Mouse (Mus musculus): ENCODE data around the gene Ptprd. TPM values are rescaled to one million over a fixed set of nuclear protein-coding genes. Genes with fewer than 3 reads are reported as not detected.

The Ptprd gene
- polyA plus RNA-seq, 1 experiment from 2014 or later = 14.9 TPM

- Histone ChIP-seq H3K9me3 (ENCODE audit: low read length) (no peaks in the 10 kb centered on the region), H3K36me3 (ENCODE audit: insufficient read depth, low read length) (no peaks in the 10 kb centered on the region), H3K9ac (replicated peaks; ENCODE audit: low read depth) (no peak overlapping the region), H3K4me1 (ENCODE audit: insufficient read depth, low read depth, low read length) (no peaks in the 10 kb centered on the region), H3K4me2 (replicated peaks; ENCODE audit: low read depth, low read length) (no peak overlapping the region), H3K4me3 (ENCODE audit: low read depth, low read length) (no peak overlapping the region), H3K27me3 (replicated peaks; ENCODE audit: insufficient read depth, low read length) (no peaks in the 10 kb centered on the region), H3K27ac (ENCODE audit: low read length) (no peak overlapping the region)
- WGBS = 87% methylated on average over 4 of the region's 4 CpGs
- no peak for DNase-seq (ENCODE audit: low spot score)
- no peak for ATAC-seq
- TF ChIP-seq EP300 (IDR thresholded peaks at IDR 0.05) (no peak), CTCF (IDR thresholded peaks at IDR 0.05) (no peak)
These were observed 1789.6 kb downstream of the Ptprd start for GRCm38 (mm10) chr4:76422113-76422512.

- Histone ChIP-seq H3K4me3 (ENCODE audit: low read depth, low read length) (no peak overlapping the region), H3K9me3 (ENCODE audit: low read length) (no peaks in the 10 kb centered on the region), H3K4me2 (replicated peaks; ENCODE audit: low read depth, low read length) (no peak overlapping the region), H3K4me1 (ENCODE audit: insufficient read depth, low read depth, low read length) (no peaks in the 10 kb centered on the region), H3K27ac (ENCODE audit: low read length) (no peak overlapping the region), H3K27me3 (replicated peaks; ENCODE audit: insufficient read depth, low read length) (no peaks in the 10 kb centered on the region), H3K9ac (replicated peaks; ENCODE audit: low read depth) (no peak overlapping the region), H3K36me3 (ENCODE audit: insufficient read depth, low read length) (no peaks in the 10 kb centered on the region)
- TF ChIP-seq CTCF (IDR thresholded peaks at IDR 0.05) = no peak
- TF ChIP-seq EP300 (IDR thresholded peaks at IDR 0.05) = no peak
- WGBS = 81% methylated on average over 2 of the region's 2 CpGs
- DNase-seq (ENCODE audit: low spot score) = no peak
- no peak for ATAC-seq
These were observed 1792.1 kb downstream of the Ptprd start for GRCm38 (mm10) chr4:76419641-76420040.

- ATAC-seq (no peak), DNase-seq (ENCODE audit: low spot score) (no peak)
- H3K27me3 ChIP-seq (replicated peaks; ENCODE audit: insufficient read depth, low read length) = no peaks in the 10 kb centered on the region
- no peak overlapping the region for H3K27ac ChIP-seq (ENCODE audit: low read length)
- TF ChIP-seq EP300 (IDR thresholded peaks at IDR 0.05) (no peak), CTCF (IDR thresholded peaks at IDR 0.05) (no peak)
- no peak overlapping the region for H3K4me3 ChIP-seq (ENCODE audit: low read depth, low read length)
- WGBS = 88% methylated on average over 5 of the region's 5 CpGs
- no peaks in the 10 kb centered on the region for H3K36me3 ChIP-seq (ENCODE audit: insufficient read depth, low read length)
- no peak overlapping the region for H3K9ac ChIP-seq (replicated peaks; ENCODE audit: low read depth)
- H3K4me2 ChIP-seq (replicated peaks; ENCODE audit: low read depth, low read length) = no peak overlapping the region
- no peaks in the 10 kb centered on the region for H3K4me1 ChIP-seq (ENCODE audit: insufficient read depth, low read depth, low read length)
- no peaks in the 10 kb centered on the region for H3K9me3 ChIP-seq (ENCODE audit: low read length)
These were observed 1794.1 kb downstream of the Ptprd start for GRCm38 (mm10) chr4:76417676-76418075.

- no peak overlapping the region for H3K4me3 ChIP-seq (ENCODE audit: low read depth, low read length)
- TF ChIP-seq EP300 (IDR thresholded peaks at IDR 0.05) (no peak), CTCF (IDR thresholded peaks at IDR 0.05) (no peak)
These were observed 1796.1 kb downstream of the Ptprd start for GRCm38 (mm10) chr4:76415624-76416023.

DNA sequence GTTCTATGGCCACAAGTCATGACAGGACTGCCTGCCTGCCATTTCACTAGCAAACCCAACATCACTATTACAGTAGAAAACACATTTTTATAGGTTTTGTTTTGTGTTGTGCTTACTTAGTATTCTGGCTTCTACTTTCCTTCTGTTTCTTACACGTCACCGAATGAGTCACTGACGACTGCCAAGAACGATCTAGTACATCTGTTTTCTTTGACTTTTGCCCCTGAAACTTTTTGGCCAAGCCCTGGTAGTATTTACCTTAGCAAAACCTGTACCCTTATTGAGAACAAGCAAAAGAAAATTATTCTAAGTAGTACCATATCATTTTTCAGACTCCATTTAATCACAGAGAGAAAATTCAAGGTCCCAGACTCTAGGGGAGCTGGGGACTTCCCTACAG, 1797.2 kb downstream of the Ptprd start:
- Histone ChIP-seq H3K36me3 (ENCODE audit: insufficient read depth, low read length) (no peaks in the 10 kb centered on the region), H3K4me2 (replicated peaks; ENCODE audit: low read depth, low read length) (no peak overlapping the region), H3K9ac (replicated peaks; ENCODE audit: low read depth) (no peak overlapping the region), H3K4me1 (ENCODE audit: insufficient read depth, low read depth, low read length) (no peaks in the 10 kb centered on the region), H3K4me3 (ENCODE audit: low read depth, low read length) (no peak overlapping the region), H3K27ac (ENCODE audit: low read length) (no peak overlapping the region), H3K9me3 (ENCODE audit: low read length) (no peaks in the 10 kb centered on the region), H3K27me3 (replicated peaks; ENCODE audit: insufficient read depth, low read length) (no peaks in the 10 kb centered on the region)
- TF ChIP-seq EP300 (IDR thresholded peaks at IDR 0.05) (no peak), CTCF (IDR thresholded peaks at IDR 0.05) (no peak)
- 70% methylated on average over 4 of the region's 4 CpGs for WGBS
- no peak for ATAC-seq
- peak; percentile 12 for DNase-seq (ENCODE audit: low spot score)

More at GRCm38 (mm10) chr4:76415624-76416023, 1796.1 kb downstream of the Ptprd start:
- H3K4me2 ChIP-seq (replicated peaks; ENCODE audit: low read depth, low read length) = no peak overlapping the region
- no peaks in the 10 kb centered on the region for H3K9me3 ChIP-seq (ENCODE audit: low read length)
- H3K27ac ChIP-seq (ENCODE audit: low read length) = no peak overlapping the region
- no peaks in the 10 kb centered on the region for H3K4me1 ChIP-seq (ENCODE audit: insufficient read depth, low read depth, low read length)
- WGBS = 83% methylated on average over 5 of the region's 5 CpGs
- ATAC-seq (no peak), DNase-seq (ENCODE audit: low spot score) (no peak)
- no peak overlapping the region for H3K9ac ChIP-seq (replicated peaks; ENCODE audit: low read depth)
- no peaks in the 10 kb centered on the region for H3K36me3 ChIP-seq (ENCODE audit: insufficient read depth, low read length)
- H3K27me3 ChIP-seq (replicated peaks; ENCODE audit: insufficient read depth, low read length) = no peaks in the 10 kb centered on the region

- Histone ChIP-seq H3K9me3 (ENCODE audit: low read length) (no peaks in the 10 kb centered on the region), H3K36me3 (ENCODE audit: insufficient read depth, low read length) (no peaks in the 10 kb centered on the region), H3K27ac (ENCODE audit: low read length) (no peak overlapping the region), H3K4me2 (replicated peaks; ENCODE audit: low read depth, low read length) (no peak overlapping the region), H3K4me1 (ENCODE audit: insufficient read depth, low read depth, low read length) (no peaks in the 10 kb centered on the region), H3K27me3 (replicated peaks; ENCODE audit: insufficient read depth, low read length) (no peaks in the 10 kb centered on the region), H3K4me3 (ENCODE audit: low read depth, low read length) (no peak overlapping the region), H3K9ac (replicated peaks; ENCODE audit: low read depth) (no peak overlapping the region)
- ATAC-seq (no peak), DNase-seq (ENCODE audit: low spot score) (no peak)
- 40% methylated on average over 2 of the region's 2 CpGs for WGBS
- TF ChIP-seq CTCF (IDR thresholded peaks at IDR 0.05) (no peak), EP300 (IDR thresholded peaks at IDR 0.05) (no peak)
These were observed 1801.7 kb downstream of the Ptprd start for GRCm38 (mm10) chr4:76410053-76410452.

- Histone ChIP-seq H3K9me3 (ENCODE audit: low read length) (no peaks in the 10 kb centered on the region), H3K4me2 (replicated peaks; ENCODE audit: low read depth, low read length) (no peak overlapping the region), H3K9ac (replicated peaks; ENCODE audit: low read depth) (no peak overlapping the region), H3K4me3 (ENCODE audit: low read depth, low read length) (no peak overlapping the region), H3K36me3 (ENCODE audit: insufficient read depth, low read length) (no peaks in the 10 kb centered on the region), H3K27me3 (replicated peaks; ENCODE audit: insufficient read depth, low read length) (no peaks in the 10 kb centered on the region), H3K27ac (ENCODE audit: low read length) (no peak overlapping the region), H3K4me1 (ENCODE audit: insufficient read depth, low read depth, low read length) (no peaks in the 10 kb centered on the region)
- peak; percentile 73 for ATAC-seq
- 50% methylated on average over 3 of the region's 3 CpGs for WGBS
- peak; percentile 75 for DNase-seq (ENCODE audit: low spot score)
- no peak for TF ChIP-seq CTCF (IDR thresholded peaks at IDR 0.05)
- TF ChIP-seq EP300 (IDR thresholded peaks at IDR 0.05) = peak; percentile 52
These were observed 1802.6 kb downstream of the Ptprd start for GRCm38 (mm10) chr4:76409159-76409558.

Measured in lung, postnatal 0 days (tissue).